Mouse (Mus musculus) thymus, adult 18-20 months (tissue): Measurements from ENCODE around the gene Smim26.
"Not testable (repeated sequence)": the region's sequence is repeated elsewhere in the genome, so short reads cannot be mapped to it uniquely, and the experiment has no call there.

Source experiments
- DNase-seq, 2 experiments: peaks; one replicate each; pipeline ENCODE4 v3.0.0; 2022; ENCODE audit warnings: mixed read lengths in 2 of 2

Smim26 gene

GRCm38 (mm10) chr2:144593951-144594651 lies at the start of gene Smim26:
Gene Smim26, plus strand, starts transcription at chr2:144594054.
- peak; percentile 63 for DNase-seq

- no peak for DNase-seq
Observed at GRCm38 (mm10) chr2:144544630-144545029, 49.2 kb upstream of the Smim26 start.

DNA sequence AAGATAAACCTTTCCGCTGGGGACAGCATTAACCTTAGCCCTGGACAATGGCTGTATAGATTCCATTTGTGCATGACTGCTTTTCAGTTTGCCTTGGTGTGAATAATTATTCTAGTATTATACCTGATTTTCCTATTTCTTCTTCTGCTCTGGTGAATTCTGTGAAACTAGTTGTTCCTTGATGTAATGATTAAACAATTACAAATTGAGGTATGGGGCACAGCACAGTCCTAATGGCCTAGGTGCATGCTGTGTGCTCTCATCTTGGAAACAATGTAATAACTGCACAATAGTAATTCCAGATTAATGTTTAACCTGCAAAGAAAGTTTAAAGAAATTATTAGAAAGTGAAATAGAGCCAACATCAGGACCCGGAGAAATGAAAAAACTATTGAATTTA lies 48.8 kb upstream of the Smim26 start:
- no peak for DNase-seq

DNA sequence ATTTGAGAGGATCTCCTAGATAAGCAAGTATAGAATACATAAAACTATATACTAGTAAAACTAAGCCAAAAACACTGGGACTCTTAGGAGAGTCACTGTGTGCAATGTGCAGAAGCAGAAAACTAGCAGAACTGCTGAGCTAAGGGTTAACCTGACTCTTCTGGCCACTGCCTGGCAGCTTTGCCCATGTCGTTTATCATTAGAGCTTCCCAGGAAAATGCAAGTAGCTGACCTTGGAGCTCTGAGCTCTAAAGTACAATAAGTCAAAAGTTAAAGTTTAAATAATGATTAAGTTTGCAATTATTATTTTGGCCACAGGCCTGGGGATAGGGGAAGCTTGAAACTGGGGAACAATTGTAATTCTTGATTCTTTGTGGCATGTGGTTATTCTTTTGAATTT lies 48.4 kb upstream of the Smim26 start:
- DNase-seq: no peak

- DNase-seq: no peak
Observed at GRCm38 (mm10) chr2:144547559-144547958, 46.3 kb upstream of the Smim26 start.

DNA sequence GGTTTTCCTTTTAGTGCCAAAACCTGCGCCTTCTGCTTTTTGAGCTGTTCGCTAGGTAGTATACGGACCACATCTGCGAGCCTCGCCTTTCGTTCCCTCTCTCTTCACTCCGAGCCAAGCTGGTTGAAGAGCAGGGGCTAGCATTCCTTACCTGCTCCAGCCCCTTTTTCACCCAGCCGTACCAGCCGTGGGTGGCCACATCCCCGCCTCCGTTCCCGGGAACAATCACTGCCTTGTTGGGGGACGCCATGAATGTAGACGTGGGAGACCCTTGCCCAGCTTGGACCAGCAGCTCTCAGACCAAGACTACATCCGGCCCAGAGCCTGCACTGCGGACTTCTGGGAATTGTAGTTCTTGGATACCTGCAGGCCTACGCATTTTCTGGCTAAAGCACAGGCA lies 43.3 kb upstream of the Smim26 start, which contains the start of gene Rbbp9:
TSS of gene Rbbp9 (minus strand) at position 341 of the 400 bp plus-strand sequence.
- peak; percentile 40 to 42 for DNase-seq

GRCm38 (mm10) chr2:144553905-144554304 lies 39.9 kb upstream of the Smim26 start:
- no peak for DNase-seq

- no peak for DNase-seq
Observed at GRCm38 (mm10) chr2:144555286-144555819, 38.5 kb upstream of the Smim26 start.

- DNase-seq: peak; percentile 92 to 95
Observed at GRCm38 (mm10) chr2:144555820-144556552, 37.9 kb upstream of the Smim26 start, which contains the start of gene Sec23b. Gene Sec23b, plus strand, starts transcription at chr2:144556229.

GRCm38 (mm10) chr2:144588723-144589122 lies 5.1 kb upstream of the Smim26 start:
- no peak for DNase-seq

DNA sequence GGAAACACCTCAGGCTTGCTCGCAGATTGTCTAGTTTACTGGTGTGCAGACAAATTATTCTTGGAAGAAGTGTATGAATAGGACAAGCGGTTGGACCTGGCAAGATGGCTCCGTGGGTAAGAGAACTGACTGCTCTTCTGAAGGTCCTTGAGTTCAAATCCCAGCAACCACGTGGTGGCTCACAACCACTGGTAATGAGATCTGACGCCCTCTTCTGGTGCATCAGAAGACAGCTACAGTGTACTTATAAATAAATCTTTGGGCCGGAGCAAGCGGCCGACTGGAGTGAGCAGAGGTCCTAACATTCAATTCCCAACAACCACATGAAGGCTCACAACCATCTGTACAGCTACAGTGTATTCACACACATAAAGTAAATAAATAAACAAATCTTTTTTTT lies 818 bp upstream of the Smim26 start:
- DNase-seq: not testable (repeated sequence)

DNA sequence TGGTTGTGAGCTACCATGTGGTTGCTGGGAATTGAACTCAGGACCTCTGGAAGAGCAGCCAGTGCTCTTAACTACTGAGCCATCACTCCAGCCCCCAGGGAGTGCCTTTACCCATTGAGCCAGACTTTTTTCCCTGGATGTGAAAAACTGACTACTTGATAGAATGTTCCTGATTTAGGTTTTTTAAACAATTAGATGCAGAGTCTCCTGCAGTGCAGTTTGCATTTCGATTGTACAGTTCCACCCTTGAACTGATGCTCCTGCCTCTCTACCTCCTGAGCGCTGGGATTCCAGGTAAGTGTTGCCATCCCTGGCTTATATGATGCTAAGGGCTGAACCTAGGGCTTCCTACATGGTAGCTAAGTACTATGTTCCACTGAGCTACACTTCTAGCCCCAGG lies 4.2 kb downstream of the Smim26 start:
- no peak for DNase-seq

DNA sequence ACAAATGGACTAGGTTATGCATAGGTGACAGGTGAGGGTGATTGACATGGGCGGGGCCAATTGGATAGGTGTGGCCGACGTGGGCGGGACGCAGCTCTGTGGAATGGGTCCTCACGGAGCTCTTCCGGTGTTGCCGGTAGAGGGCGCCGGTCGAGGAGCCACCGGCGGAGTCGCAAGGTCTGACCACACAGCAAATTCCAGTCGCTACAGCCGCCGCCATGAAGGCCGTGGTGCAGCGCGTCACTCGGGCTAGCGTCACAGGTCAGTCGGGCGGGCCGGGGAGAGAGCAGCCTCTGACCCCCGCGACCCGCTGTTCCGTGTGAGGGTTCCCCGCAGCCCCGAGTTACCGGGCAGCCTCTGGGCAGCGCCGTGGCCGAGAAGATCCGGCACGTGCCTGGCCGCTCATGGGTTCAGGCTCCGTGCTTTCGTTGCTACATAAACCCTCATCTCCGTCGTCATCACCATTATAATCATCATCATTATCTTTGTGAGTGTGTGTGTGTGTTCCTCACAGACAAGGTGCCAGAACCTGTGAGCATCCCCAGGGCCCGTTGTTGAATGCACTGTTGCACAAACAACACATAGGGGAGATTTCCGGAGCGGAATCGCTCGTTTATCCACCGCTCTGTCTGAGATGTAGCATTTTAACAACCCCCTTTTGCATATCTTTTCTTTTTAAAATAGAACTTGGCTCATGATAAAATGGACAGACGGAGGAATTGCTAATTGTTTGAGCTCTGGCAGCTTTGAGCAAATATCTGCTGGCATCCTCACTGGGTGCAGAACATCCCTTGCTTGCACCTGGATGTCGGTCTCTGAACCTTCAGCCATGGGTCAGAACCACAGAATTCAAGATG lies 6.2 kb downstream of the Smim26 start, which contains the start of gene Dtd1:
TSS of gene Dtd1 (plus strand) at position 67 of the 857 bp plus-strand sequence.
- DNase-seq: peak; percentile 73 to 75

GRCm38 (mm10) chr2:144601576-144601975 lies 7.7 kb downstream of the Smim26 start:
- no peak for DNase-seq

DNA sequence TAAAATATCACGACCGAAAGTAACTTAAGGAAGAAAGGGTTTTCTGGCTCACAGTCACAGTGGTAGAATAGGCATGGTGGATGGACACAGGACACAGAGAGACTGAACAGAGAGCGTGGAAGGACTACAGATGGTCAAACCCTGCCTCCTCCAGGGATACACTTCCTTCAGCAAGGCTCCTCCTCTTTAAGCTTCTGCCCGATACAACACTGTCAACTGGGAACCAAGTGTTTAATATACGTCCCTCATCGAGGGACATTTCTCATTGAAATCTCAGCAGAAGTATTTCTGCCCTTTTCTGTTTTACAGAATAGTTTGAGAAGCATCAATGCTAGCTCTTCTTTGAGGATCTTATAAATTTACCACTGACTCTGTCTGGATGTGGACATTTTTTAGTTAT lies 20.1 kb downstream of the Smim26 start:
- DNase-seq: no peak

DNA sequence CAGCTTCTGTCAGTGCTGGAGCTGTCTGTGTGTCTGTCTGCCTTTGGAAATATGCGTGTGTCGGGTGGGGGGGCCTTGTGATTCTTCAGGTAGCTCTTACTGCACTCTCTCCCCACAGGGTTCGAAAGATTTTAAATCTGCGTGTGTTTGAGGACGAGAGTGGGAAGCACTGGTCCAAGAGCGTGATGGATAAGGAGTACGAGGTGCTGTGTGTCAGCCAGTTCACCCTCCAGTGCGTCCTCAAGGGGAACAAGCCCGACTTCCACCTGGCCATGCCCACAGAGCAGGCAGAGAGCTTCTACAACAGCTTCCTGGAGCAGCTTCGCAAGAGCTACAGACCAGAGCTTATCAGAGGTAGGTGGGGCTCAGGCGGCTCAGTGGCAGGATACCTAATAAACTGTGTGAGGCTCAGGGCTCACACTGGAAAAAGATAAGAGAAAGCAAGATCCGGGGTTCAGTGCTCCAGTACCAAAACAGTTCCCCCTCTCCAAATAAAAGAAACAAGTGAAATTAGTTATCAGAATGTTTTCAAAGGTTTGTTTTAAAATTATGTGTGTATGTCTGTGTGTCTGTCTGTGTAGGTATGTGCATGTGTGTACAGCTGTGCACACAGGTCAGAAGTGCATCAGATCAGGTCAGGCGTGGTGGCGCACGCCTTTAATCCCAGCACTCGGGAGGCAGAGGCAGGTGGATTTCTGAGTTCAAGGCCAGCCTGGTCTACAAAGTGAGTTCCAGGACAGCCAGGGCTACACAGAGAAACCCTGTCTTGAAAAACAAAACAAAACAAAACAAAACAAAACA lies 23.4 kb downstream of the Smim26 start:
- no peak for DNase-seq

GRCm38 (mm10) chr2:144621491-144621890 lies 27.6 kb downstream of the Smim26 start:
- DNase-seq: no peak

- no peak for DNase-seq
Observed at GRCm38 (mm10) chr2:144633551-144633950, 39.7 kb downstream of the Smim26 start.

- no peak for DNase-seq
Observed at GRCm38 (mm10) chr2:144634231-144634630, 40.4 kb downstream of the Smim26 start.

DNA sequence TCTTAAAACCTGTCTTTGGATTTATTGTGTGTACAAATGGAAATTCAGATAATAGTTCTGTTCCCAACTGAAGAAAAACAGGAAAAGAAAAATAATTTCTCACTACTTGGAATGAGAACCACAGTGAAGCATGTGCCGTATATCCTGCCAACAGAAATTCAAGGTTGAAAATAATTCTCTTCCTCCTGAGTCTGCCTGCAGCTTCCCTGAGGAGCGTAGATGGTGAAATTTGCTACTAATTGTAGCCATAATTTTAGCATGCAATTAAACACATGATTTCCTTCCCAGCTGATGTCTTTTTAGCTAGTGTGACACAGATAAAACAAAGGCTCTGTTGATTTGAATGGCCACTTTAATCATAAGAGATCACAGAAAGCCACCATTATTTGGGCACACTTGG lies 40.9 kb downstream of the Smim26 start:
- no peak for DNase-seq

DNA sequence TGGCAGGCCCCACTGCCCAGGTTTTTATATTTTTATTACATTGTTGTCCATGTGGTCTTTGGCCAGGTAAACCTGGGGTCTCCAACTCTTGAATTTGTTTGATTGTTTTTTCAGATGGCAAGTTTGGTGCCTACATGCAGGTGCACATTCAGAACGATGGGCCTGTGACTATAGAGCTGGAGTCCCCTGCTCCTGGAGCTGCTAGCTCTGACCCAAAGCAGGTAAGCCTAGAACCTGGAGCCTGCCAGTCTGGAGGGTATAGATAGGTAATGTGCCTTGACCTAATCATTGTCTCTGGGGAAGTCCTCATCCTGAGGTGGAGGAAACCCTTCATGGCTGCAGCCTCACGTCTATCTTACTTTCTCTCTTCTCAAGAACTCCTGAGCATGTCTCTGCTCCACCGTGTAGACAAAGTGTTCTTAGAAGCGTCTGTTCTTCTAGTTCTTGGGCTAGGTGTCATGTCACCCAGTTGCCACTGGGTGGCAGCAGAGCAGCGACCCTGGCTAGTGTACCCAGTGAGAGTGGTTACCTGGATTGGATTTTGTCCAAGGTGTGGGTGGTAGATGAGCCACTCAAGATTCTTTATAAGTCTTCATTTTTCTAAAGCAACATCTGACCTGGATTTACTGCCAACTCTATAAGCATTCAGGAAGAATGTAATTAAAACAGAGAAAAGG lies 41.9 kb downstream of the Smim26 start:
- DNase-seq: no peak
